Mouse (Mus musculus) embryonic fibroblast, embryonic 13.5 days (primary cell): ENCODE data around the gene Slc26a9. TPM values are rescaled to one million over a fixed set of nuclear protein-coding genes. Genes with fewer than 3 reads are reported as not detected.

Experiments used
- H3K27ac ChIP-seq: 2 replicates; pipeline ENCODE4 v1.5.1; 2012; ENCODE audit warnings: low read length, control low read depth, inconsistent platforms; ENCODE audit not compliant: insufficient read depth
- H3K4me1 ChIP-seq: 2 replicates; pipeline ENCODE4 v1.6.1; 2011; ENCODE audit warnings: low read length; ENCODE audit not compliant: control insufficient read depth, insufficient read depth
- H3K4me3 ChIP-seq: 2 replicates; pipeline ENCODE4 v1.5.1; 2011; ENCODE audit warnings: mild to moderate bottlenecking, control low read depth, low read length; ENCODE audit not compliant: insufficient read depth
- CTCF ChIP-seq: IDR thresholded peaks from 2 replicates; pipeline ENCODE4 v1.5.1; 2011; ENCODE audit warnings: mild to moderate bottlenecking, control low read depth, low read length, moderate library complexity, borderline replicate concordance; ENCODE audit not compliant: insufficient read depth
- POLR2A ChIP-seq: IDR thresholded peaks from 2 replicates; pipeline ENCODE4 v1.6.1; 2011; ENCODE audit warnings: low read depth, mild to moderate bottlenecking, control low read depth, low read length, moderate library complexity
- polyA plus RNA-seq: library from polyadenylated mRNA; stranded (reverse); fragments of >200 nt; gene quantifications from 2 replicates; pipeline ENCODE4 v1.2.4, GENCODE M21; 2011; ENCODE audit warnings: low read depth; ENCODE audit not compliant: missing spikeins, insufficient read length

The Slc26a9 gene
- polyA plus RNA-seq, 1 experiment = not detected

DNA sequence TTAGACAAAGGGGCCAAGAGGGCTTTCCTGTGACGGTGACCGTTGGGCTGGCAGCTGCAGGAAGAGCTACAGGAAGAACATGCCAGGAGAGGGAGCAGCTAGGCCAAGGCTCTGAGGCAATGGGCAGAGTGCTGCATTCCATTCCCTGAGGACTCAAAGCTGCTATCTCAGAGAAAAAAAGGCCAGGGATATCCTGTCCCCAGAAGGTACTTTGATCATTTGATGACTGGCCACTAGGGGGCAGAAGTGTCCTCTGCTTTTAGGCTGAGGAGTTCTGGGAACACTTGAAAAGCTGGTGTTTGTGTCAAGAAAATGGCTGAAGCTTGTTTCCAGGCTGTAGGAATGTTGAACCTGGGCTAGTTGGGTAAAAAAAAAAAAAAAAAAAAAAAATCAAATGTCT is 31.4 kb upstream of the Slc26a9 start:
- Histone ChIP-seq H3K4me1 (no peaks in the 10 kb centered on the region), H3K4me3 (no peak overlapping the region), H3K27ac (no peak overlapping the region)
- TF ChIP-seq POLR2A (no peak), CTCF (no peak)

DNA sequence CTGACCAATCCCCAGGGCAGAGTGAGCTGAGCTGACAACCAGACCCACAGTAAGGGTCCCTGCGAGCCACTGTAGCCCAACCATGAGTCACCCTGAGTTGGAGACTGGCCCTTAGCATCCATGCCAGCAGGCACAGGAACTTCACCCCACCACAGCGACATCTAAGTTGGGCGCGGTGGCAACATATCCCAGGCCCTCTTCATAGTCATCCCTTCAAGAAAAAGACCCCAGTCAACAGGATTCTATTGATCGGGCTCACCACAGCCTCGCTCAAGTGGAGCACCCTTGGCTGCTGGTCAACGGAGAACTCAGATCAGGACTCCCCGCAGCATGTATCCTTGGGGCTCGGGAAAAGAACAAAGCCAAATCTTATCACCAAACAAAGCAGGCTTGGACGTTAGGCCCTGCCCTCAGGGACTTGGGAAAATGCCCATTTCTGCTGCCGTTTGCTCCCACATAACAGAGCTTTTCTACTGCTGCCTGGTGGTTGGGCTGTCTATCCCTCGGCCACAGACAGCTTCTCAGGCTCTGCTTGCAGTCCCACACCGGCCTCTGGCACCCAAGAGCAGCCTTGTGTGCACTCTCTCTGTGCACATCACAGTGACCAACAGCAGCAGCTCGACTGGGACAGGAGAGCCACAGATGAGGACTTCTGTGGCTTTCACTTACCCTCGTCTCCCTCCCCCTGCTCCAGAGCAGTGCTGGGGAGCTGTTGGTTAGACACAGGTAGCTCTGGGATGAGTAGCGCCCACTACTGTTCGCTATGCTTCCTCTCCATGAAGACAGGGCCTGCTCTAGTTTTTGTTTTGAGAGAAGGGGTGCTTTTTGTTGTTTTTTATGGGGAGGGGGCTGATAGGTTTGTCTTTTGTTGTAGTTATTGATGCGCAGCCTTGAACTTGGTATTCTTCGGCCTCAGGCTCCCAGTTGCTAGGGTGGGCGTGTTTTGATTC is 29.2 kb upstream of the Slc26a9 start:
- Histone ChIP-seq H3K27ac (no peak overlapping the region), H3K4me3 (no peak overlapping the region), H3K4me1 (no peaks in the 10 kb centered on the region)
- no peak for TF ChIP-seq POLR2A
- TF ChIP-seq CTCF = no peak

DNA sequence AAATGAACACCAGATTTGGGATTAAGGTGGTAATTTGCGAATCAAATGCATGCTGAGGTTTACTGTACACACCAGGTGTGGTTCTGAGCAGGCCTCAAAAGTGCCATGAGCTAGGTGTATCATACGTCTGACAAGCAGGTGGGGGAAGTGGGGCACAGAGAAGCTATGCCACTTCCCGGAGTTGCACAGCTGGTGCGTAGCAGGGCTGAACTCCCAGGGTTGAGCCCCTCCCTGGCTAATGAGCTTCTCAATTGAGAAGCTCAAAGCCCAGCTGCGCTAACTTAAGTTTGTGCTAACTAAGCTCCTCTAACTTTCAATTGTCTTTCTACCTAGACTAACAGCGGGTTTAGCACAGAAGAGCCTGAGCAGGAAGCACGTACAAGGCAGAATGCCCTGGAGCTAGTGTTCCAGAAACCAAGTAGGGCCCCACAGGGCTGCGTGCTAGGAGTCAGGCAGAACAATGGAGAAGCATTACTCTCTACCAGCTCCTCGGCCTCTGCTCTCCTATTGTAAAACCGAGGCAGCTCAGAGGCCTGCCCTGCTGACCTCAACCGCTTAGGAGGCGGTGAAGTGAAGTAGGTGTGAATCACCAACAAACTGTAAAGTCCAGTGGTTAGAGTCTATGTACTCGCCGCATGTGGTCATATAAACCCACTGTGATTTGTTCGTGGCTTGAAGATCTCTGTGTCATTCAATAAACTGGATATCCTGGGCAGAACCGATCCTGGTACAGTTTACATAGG is 24.7 kb upstream of the Slc26a9 start:
- Histone ChIP-seq H3K4me3 (no peak overlapping the region), H3K27ac (no peak overlapping the region)
- TF ChIP-seq POLR2A = no peak
- no peak for TF ChIP-seq CTCF

DNA sequence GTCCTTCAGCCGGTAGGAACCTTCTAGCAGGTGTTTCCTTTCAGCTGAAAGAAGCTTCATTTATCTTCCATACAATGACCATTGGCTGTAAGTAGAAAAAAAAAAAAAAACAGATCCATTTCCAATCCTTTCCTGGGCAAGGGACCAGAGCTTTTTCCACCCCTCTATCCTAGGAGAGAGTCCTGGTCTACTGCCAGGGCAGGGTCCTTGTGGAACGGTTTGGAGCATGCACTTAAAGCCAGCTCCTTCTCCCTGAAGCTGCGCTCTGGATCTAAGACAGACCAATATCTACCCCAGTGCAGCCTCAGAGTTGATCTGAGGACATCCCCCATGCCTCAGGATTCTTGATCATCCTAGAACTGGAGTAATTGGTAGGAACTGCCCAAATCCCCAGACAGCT is 21.8 kb upstream of the Slc26a9 start:
- Histone ChIP-seq H3K4me1 (no peaks in the 10 kb centered on the region), H3K4me3 (no peak overlapping the region), H3K27ac (no peak overlapping the region)
- no peak for TF ChIP-seq CTCF
- no peak for TF ChIP-seq POLR2A

More for the DNA sequence above, 24.7 kb upstream of the Slc26a9 start:
- no peaks in the 10 kb centered on the region for H3K4me1 ChIP-seq

DNA sequence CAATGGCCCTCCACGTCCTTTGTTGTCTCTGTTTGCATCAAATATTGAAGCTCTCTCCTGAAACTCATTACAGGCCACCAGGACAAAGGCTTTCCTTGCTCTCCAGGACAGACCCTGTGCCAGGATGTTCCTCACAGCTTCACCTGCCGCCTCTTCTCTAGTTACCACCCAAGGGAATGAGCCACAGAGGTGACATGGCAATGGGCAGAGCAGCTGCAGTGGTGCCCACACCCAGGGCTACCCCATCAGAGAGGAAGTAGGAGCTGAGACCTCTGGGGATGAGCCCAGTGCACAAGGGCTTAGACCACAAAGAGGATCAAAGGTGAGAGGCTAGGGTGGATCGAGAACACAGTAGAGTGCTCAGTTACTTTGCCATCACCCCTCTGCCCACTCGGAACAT is 20.3 kb upstream of the Slc26a9 start:
- Histone ChIP-seq H3K27ac (no peak overlapping the region), H3K4me1 (no peaks in the 10 kb centered on the region), H3K4me3 (no peak overlapping the region)
- TF ChIP-seq POLR2A = no peak
- TF ChIP-seq CTCF = no peak

DNA sequence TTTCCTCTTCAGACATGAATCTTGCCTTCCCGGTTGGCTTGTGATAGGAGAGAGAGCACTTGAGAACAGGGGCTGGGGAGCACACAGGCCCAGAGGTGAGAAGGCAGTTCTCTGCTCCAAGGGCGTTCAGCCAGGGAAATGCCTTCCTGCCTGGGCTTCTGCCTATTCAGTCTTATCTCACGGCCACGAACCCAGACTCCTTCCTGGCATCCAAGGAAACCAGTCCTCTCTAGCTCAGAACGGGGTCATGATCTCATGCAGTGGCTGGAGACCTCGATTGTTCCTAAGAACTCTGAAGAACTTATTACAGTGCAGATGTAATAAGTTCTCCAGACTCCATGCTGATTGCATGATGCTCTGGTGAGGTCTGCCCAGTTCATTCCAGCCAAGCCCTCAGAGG is 17.2 kb upstream of the Slc26a9 start:
- H3K27ac ChIP-seq = no peak overlapping the region
- no peak overlapping the region for H3K4me3 ChIP-seq
- no peaks in the 10 kb centered on the region for H3K4me1 ChIP-seq
- TF ChIP-seq CTCF (no peak), POLR2A (no peak)

DNA sequence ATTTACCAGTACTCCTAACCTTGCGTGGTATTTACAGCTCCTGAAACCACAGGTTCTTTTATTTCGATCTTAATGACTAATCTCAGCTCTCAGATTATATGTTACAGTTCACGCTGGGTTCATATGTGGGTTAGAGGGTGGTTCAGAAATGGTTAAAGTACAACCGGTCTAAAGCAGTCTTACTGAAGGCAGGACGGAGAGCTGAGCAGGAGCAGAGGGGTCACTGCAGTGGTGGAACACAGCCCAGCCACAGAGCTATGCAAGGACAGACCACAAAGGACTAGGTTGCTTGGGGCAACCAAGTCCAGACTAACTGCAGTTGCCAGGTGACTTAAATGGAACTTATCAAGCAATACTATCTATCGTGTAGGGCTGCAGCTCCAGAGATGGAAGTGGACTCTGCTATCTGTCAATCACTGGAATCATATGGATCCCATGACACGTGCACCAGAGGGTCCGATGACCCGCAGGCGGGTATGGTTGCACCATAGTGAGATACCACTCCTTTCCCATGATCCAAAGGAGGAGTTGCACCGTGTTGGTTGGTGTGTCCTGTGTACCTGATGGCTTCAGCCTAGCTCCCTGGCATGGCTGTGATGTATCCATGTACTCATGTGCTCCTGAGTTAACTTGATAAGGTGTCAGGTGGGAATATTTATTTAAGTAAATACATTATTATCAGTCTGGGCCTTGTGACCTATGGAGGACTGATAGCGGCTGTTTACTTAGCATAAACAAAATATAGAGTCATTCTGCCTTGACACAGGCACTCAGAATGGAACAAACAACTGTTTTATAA is 13.0 kb upstream of the Slc26a9 start:
- TF ChIP-seq CTCF = no peak
- TF ChIP-seq POLR2A = no peak
- no peak overlapping the region for H3K27ac ChIP-seq
- H3K4me3 ChIP-seq = no peak overlapping the region
- no peaks in the 10 kb centered on the region for H3K4me1 ChIP-seq

DNA sequence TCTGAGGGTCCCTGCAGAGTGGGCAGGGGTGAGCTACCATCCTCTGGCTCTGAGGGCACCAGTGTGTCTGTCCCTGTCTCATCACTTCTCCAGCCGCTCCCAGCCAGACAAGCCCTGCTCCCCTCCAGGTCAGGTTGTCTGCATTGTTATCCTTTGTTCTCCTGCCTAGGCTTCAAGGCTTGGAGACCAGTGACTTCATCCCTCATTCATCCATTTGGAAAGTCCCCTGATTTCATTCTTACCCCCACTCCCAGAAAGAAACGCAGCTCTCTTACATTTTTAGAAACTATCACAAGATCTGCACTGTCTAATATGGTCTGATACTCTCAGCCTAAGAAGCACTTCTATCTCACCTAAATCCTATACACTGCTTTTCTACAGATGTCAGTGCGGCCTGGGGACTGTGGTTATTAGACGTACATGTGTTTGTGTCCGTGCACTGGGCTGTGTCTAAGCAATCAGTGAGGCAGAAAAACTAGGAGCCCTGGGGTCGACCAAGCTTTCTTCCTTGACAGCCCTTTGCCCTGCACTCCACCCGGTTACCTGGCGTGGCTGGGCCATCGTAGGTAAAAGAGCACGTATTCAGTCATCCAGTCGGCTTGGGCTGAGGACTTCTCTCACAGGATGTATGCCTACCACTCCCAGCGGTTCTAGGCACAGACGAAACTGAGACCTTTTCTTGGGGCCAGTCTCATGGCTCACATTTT is 10.2 kb upstream of the Slc26a9 start:
- TF ChIP-seq CTCF (no peak), POLR2A (no peak)
- Histone ChIP-seq H3K4me3 (no peak overlapping the region), H3K4me1 (no peaks in the 10 kb centered on the region), H3K27ac (no peak overlapping the region)
